Mouse (Mus musculus) neutrophil, adult 83 days (primary cell): ENCODE results near the gene Cabp7. TPM values are rescaled to one million over a fixed set of nuclear protein-coding genes. Genes with fewer than 3 reads are reported as not detected.

Source experiments
- total RNA-seq, 2 experiments: library from RNA; stranded (reverse); gene quantifications; one replicate each; pipeline ENCODE4 v1.2.4; 2023

Gene Cabp7
- total RNA-seq = not detected

DNA sequence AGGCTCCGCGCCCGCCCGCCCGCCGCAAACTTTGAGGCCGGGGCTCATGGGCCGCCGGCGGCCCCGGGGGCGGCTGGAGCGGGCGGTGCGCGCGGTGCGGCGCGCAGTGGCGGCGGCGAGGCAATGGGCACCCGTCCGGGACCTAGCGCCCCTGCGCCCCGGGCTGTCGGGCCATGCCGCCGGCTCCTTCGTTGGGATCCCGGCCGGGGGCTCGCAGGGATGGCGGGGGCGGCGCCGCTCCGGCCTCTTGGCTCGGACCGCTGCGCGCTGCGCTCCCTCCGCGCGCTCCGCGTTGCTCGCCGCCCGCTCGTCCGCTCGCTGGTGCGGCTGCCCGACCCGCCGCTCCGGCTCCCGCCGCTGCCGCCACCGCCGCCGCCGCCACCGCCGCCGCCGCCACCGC lies at the start of gene Cabp7:
Gene Cabp7 (minus strand): TSS at position 46 of the 400 bp plus-strand sequence.

DNA sequence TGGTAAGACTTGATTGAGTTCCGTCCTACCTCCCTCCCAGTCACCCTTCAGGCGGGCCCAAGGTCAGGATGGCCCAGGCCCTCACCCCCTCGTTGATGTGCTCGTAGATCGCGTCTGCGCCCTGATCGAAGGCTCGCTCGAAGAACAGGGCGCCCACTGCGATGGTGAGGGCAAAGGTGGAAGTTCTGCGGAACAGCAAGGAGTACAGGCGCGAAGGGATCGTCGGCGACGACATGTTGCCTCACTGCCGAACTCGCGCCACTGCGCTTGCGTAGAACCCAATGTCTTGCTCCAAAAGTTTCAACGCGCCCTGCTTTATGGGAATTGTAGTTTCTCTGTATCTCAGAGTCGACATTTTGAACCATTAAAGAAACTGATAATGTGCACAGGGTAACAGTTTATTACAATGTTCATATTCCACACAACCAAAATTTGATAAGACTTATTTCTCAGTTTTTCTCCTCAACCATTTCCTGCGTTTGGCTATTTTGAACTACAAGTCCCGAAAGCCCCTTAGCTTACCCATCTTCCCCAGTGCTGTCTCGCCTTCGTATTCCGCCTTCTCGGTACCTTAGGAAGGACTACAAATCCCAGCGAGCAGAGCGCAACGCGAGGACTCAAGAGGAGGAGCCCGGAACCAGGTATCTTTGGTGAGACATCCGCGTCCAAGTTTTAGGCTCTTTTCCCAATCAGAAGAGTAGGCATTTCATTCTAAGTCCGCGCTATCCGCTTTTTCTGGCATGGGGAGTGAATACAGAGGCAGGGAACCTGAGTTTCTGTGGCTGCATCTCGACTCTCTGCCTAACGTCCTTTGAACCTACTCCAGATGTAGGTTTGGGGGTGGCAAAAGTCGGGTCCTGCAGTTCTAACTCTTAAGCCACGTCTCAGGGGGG lies 42.3 kb downstream of the Cabp7 start, which contains the start of the genes Uqcr10 and Zmat5:
Gene Uqcr10 (minus strand): TSS at position 271 of the 893 bp plus-strand sequence.
Gene Zmat5 (plus strand): TSS at position 607 of the 893 bp plus-strand sequence.

Other genes starting within 250 kb of the Cabp7 start
- gene Mtmr3, start 151.9 kb downstream of the Cabp7 start, total RNA-seq = 100 to 1,000 TPM; 145 to 154 TPM
- not detected for gene Gm11032, start 126.7 kb downstream of the Cabp7 start, total RNA-seq
- gene Ascc2, start 109.0 kb downstream of the Cabp7 start, total RNA-seq = 10 to 100 TPM; 18.2 to 19.6 TPM
- 100 to 1,000 TPM; 134 to 138 TPM for gene Uqcr10, start 42.4 kb downstream of the Cabp7 start, total RNA-seq
- gene Zmat5, start 42.1 kb downstream of the Cabp7 start, total RNA-seq = 10 to 100 TPM; 18.7 to 22.0 TPM
- gene Nf2, start 102.8 kb upstream of the Cabp7 start, total RNA-seq = 10 to 100 TPM; 21.4 to 24.7 TPM
- gene Nipsnap1, start 127.2 kb upstream of the Cabp7 start, total RNA-seq = 1 to 10 TPM; 2.8 to 2.9 TPM
- 10 to 100 TPM; 17.4 to 18.5 TPM for gene Thoc5, start 148.5 kb upstream of the Cabp7 start, total RNA-seq
- under 1 TPM; 0.09 to 0.31 TPM for gene Nefh, start 201.3 kb upstream of the Cabp7 start, total RNA-seq
- gene Ap1b1, start 240.0 kb upstream of the Cabp7 start, total RNA-seq = 10 to 100 TPM; 42.7 to 60.1 TPM